Mouse (Mus musculus): ENCODE measurements at regions not wholly inside any gene's neighbourhood (a gene's known extent, or its start where the extent isn't known, plus 50 kb on each side); places are given as distances from the start of the nearest gene placed in this dataset.

- DNase-seq, result no peak
Measured at GRCm38 (mm10) chr9:34143131-34143795, 342.4 kb upstream of the Kirrel3 start.

- no peak for DNase-seq
Measured at GRCm38 (mm10) chr9:34155240-34156019, 330.3 kb upstream of the Kirrel3 start.

DNA sequence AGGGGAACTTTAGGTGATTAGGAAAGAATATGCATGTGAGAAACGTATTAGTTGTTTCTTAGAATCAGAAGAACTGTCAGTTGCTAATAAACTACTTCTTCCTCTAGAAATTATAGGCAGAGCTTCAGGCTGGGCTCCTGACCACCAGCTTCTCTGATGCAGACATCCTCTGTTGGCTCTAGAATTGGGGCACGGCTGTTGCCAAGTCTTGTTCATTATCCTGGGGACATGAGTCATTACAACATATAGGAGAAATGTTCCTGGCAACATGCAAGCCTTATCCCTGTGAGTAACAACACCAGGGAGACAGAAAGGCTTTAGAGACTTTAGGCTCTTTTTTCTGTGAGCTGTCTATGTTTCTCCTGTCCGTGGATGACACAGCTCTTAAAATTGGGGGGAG lies 329.1 kb upstream of the Kirrel3 start:
- no peak for DNase-seq

DNA sequence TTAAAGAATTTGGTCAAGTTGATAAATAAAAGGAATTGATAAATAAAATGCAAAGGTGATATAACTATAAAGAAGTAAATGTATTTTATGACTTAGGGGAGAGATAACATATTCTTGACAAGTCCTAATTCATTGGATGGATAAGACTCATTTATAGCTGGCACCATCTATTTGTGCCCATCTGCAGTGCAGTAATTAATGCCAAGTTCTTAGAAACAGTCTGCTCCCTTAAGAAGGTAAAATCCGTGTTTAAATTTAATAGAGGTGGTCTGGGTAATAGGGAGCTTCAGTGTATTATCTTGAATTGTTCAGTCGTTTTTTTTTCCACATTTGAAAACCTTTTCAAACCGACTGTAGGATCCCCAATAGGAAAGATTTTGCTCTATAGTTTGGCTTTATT lies 324.6 kb upstream of the Kirrel3 start:
- no peak for DNase-seq

DNA sequence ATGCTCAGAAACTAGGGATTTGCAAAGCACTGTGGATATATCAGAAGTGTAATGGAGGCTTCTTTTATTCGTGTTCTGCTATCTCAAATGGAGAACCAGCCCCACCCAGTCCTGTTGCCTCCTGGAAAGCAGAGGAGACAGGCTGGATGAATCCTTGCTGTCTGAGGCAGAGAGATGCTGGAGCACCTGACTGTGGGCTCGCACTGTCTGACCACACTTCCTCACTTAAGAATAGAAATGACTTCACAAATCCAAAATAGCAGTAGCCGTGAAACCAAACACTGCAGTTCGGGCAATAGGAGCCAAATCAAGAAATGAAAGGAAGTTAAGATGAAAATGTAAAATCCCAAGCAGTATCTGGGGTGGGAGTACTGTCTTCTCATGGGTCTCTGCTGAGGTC lies 299.4 kb upstream of the Kirrel3 start:
- no peak for DNase-seq

GRCm38 (mm10) chr9:34192542-34192941 lies 293.2 kb upstream of the Kirrel3 start:
- DNase-seq, result no peak

GRCm38 (mm10) chr9:34202122-34202941 lies 283.4 kb upstream of the Kirrel3 start:
- peak; percentile 15 to 26 for DNase-seq

DNA sequence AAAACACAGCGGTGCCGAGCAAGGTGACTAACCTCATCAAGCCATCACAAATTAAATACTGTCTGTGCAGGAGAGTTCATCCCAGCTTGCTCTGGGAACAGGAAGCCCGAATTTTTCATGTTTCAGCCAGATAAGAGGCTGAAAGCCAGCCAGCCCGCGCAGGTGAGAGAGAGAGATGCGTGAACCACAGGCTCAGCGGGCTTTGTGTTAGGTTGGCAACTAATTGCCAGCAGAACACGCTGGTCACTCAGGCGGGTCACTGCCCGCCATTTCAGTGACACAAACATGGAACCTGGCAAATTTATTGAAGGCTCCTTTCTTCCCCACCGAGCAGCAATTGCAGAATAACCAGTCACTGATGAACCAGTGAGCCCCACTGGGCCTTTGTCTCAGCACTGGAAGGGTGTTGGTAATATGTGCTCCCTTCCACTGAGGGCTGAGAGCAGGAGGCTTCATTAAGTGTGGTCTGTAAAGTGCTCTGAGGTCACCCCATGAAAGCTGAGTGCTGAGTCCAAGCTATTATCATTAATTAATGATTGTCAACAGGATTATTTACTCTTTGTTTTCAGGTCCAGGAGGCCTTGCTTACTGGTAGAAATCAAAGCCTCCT lies 282.6 kb upstream of the Kirrel3 start:
- no peak for DNase-seq

DNA sequence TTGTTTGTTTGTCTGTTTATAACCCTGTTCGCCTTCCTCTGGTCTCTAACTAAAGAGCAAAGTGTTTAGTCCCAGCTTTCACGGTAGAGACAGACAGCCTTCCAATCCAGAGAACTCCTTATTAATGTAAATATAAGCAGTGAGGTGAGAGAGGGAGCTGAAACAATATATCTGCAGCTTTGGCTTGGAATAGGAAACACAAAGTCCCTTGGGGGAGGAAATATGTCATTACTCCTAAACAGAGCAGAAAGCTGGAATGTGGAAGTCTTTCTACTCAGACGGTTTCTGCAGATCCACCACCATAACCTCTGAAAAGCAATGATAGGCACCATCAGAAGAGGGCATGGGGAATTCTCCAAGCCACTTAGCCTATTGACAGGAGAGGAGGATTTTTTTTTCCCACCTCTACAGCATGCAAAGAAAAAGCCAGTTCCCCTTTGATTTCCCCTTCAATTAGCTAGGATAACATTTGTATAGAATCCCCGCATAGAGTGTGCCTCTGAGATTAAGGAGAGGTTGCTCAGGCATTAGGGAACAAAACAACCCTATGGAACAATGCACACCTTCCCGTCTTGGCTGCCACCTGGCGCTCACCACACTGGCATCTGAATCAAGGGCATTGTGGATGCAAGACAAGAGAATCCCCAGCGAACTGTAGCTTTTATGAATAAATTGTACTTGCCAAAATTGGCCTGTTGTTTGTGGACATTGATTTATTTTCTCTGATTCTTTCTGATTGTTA lies 281.9 kb upstream of the Kirrel3 start:
- no peak for DNase-seq

GRCm38 (mm10) chr9:34204479-34204878 lies 281.2 kb upstream of the Kirrel3 start:
- no peak for DNase-seq

GRCm38 (mm10) chr9:34231561-34231960 lies 254.1 kb upstream of the Kirrel3 start:
- peak; percentile 15 to 45 for DNase-seq

GRCm38 (mm10) chr9:34234734-34235133 lies 251.0 kb upstream of the Kirrel3 start:
- DNase-seq, result no peak

GRCm38 (mm10) chr9:34239531-34239930 lies 246.2 kb upstream of the Kirrel3 start:
- no peak for DNase-seq

DNA sequence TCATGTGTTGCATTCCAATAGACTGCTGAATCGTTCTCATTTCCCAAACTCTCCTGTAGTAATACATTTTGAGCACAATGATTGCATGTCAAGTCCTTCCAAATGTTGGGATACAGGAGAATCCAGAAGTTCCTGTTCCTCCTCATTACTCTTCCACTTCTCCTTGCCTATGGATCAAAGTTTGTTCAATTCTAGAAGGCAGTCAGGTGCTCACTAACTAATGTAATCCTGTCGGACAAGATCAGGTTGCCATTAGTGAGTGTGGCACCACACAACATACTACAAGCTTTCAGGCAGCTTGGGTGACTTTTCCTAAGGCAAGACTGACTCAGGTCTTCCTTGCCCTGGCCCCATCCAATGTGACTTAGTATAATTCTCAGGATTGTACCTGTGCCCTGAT lies 242.0 kb upstream of the Kirrel3 start:
- no peak for DNase-seq

DNA sequence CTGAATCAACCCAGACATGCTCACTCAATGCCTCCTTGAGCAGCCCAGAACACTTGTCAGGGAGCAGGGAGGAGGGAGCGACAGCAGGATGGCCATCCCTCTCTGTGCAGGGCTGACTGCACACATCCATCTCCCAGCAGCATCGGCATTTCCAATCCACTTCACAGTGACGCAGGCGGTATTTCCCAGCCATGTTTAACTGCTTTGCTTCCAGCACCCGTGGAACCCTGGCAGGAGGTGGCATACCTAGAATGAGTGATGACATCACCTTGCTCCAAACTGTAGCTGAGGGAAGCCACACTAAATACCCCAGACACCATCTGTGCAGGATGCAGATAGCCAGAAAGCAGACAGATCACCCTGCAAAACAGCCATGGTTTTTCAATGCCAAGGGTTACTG lies 241.1 kb upstream of the Kirrel3 start:
- DNase-seq, result no peak

DNA sequence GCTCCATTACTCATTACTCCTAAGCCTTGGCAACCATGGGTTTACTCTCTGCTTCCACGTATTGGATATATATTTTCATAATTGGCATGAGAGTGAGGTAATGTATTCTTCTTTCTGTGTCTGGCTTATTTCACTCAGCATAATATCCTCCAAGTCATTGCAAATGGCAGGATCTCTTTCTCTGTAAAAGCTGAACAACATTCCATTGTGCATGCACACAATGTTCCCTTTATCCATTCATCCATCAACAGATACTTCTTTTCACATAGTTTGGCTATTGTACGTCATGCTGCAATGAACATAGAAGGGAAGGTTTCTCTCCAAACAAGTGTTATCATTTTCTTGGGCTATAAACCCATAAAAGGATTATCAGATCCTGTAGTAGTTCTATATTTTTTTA lies 232.9 kb upstream of the Kirrel3 start:
- DNase-seq, result no peak

DNA sequence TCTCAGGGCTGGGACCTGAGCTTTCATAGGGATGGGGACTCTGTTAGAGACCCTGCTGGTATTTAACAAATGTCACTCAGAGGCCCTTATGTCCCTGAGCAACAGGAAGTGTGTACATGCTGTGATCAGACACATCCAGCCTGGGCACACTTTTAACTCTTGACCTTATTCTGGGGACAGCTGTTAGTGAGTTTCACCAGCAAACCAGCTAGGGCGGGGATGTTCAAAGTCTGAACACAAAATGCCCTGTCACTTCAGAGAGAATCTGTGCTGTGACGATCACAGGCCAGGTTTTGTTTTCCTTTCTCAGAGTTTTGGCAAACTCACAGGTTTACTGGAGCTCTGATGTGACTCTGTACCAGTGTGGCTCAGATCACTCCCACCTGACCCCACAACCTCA lies 227.2 kb upstream of the Kirrel3 start:
- DNase-seq, result no peak

DNA sequence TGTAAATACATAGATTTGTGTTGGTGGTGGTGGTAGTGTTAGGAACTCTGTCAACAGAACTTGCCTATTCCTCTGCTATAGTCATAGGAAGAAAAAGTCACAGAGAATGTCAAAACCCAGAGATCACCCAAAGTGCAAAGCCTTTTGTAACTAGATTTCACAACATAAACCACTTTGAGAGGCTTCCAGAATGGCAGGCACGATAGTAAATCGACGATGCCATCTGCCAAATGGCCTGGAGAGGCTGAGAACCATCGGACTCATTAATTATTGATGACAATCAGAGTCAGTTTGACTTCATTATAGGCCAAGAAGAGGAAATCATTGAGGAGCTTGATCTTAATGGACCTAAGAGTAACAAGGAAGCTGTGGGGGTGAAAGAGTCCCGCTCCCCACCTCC lies 207.6 kb upstream of the Kirrel3 start:
- no peak for DNase-seq

DNA sequence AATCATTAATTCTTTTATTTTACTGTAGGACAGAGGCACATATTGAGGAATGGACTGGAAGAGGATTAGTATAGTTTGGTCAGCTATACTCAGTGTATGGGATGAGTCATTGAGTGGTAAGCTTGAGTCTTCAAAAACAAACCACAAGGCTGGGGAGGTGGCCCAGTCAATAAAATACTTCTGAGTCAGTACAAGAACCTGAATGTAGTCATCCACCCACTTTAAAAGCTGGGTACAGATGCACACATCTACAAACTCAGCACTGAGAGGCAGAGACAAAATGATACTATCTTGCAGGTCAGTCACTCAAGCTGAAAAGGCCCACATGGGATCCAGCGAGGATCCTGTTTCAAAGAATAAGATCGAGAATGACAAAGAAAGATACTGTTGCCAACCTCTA lies 206.3 kb upstream of the Kirrel3 start:
- no peak for DNase-seq

- no peak for DNase-seq
Measured at GRCm38 (mm10) chr9:34279906-34280305, 205.8 kb upstream of the Kirrel3 start.

GRCm38 (mm10) chr9:34280311-34281208 lies 205.1 kb upstream of the Kirrel3 start:
- no peak for DNase-seq
